Mouse (Mus musculus) heart, postnatal 25 days (tissue): ENCODE measurements at regions not wholly inside any gene's neighbourhood (a gene's known extent, or its start where the extent isn't known, plus 50 kb on each side); places are given as distances from the start of the nearest gene placed in this dataset.

Source experiments
- DNase-seq: peaks from one replicate; pipeline ENCODE4 v3.0.0; 2022; ENCODE audit warnings: low spot score
- intact Hi-C: fragments of 180-260 bp; cut with DNase I; formaldehyde crosslinking; loops from one replicate; pipeline ENCODE4 v1.15.1; 2025

GRCm38 (mm10) chr2:137357181-137357738, 240.8 kb upstream of the Jag1 start:
- intact Hi-C loops = no loop called here
- DNase-seq = no peak

GRCm38 (mm10) chr2:137343736-137344135, 227.3 kb upstream of the Jag1 start:
- intact Hi-C loops = no loop called here
- no peak for DNase-seq

GRCm38 (mm10) chr2:137329995-137330394, 213.6 kb upstream of the Jag1 start:
- no peak for DNase-seq
- intact Hi-C loops = no loop called here

GRCm38 (mm10) chr2:137323445-137323844, 207.0 kb upstream of the Jag1 start:
- intact Hi-C loops = no loop called here
- no peak for DNase-seq

- intact Hi-C loops = no loop called here
- DNase-seq = no peak
These were observed 194.1 kb upstream of the Jag1 start for GRCm38 (mm10) chr2:137310511-137310910.

- DNase-seq = no peak
- intact Hi-C loops = no loop called here
These were observed 191.7 kb upstream of the Jag1 start for GRCm38 (mm10) chr2:137308116-137308515.

GRCm38 (mm10) chr2:137301474-137302267, 185.2 kb upstream of the Jag1 start:
- no peak for DNase-seq
- intact Hi-C loops = no loop called here

- intact Hi-C loops = no loop called here
- no peak for DNase-seq
These were observed 172.8 kb upstream of the Jag1 start for GRCm38 (mm10) chr2:137289231-137289630.

- no peak for DNase-seq
These were observed 155.2 kb upstream of the Jag1 start for GRCm38 (mm10) chr2:137271575-137272180.

GRCm38 (mm10) chr2:137262911-137263310, 146.5 kb upstream of the Jag1 start:
- DNase-seq = peak; percentile 29
- intact Hi-C loops = no loop called here

More at GRCm38 (mm10) chr2:137271575-137272180, 155.2 kb upstream of the Jag1 start:
- intact Hi-C loops = no loop called here

GRCm38 (mm10) chr2:137257847-137258515, 141.5 kb upstream of the Jag1 start:
- intact Hi-C loops = no loop called here
- DNase-seq = no peak

- intact Hi-C loops = no loop called here
- DNase-seq = no peak
These were observed 131.5 kb upstream of the Jag1 start for GRCm38 (mm10) chr2:137247931-137248330.

GRCm38 (mm10) chr2:137244370-137244769, 127.9 kb upstream of the Jag1 start:
- intact Hi-C loops = no loop called here
- no peak for DNase-seq

- DNase-seq = no peak
- intact Hi-C loops = no loop called here
These were observed 127.5 kb upstream of the Jag1 start for GRCm38 (mm10) chr2:137243914-137244313.

GRCm38 (mm10) chr2:137236961-137237360, 120.5 kb upstream of the Jag1 start:
- intact Hi-C loops = no loop called here
- no peak for DNase-seq

- no peak for DNase-seq
- intact Hi-C loops = no loop called here
These were observed 117.5 kb upstream of the Jag1 start for GRCm38 (mm10) chr2:137233936-137234335.

GRCm38 (mm10) chr2:137231161-137231560, 114.7 kb upstream of the Jag1 start:
- DNase-seq = no peak
- intact Hi-C loops = no loop called here

GRCm38 (mm10) chr2:137229422-137230069, 113.1 kb upstream of the Jag1 start:
- DNase-seq = no peak
- intact Hi-C loops = no loop called here

- intact Hi-C loops = no loop called here
- no peak for DNase-seq
These were observed 111.1 kb upstream of the Jag1 start for GRCm38 (mm10) chr2:137227495-137227894.
